Mouse (Mus musculus) heart, postnatal 4 days (tissue): ENCODE measurements around the gene Adgrv1. TPM values are rescaled to one million over a fixed set of nuclear protein-coding genes. Genes with fewer than 3 reads are reported as not detected.
A peak's percentile ranks its signal among the peaks of the same experiment; 100 is the strongest.

Experiments used
- DNase-seq: peaks from one replicate; pipeline ENCODE4 v3.0.0; 2021
- total RNA-seq, 2 experiments: library from RNA; stranded (reverse); gene quantifications; 2 replicates each; pipeline ENCODE4 v1.2.3; 2021

Adgrv1 gene
- total RNA-seq, 2 experiments from 2014 or later: 1.5 to 2.0 TPM

- no peak for DNase-seq
Measured at GRCm38 (mm10) chr13:81135953-81136352, 497.0 kb downstream of the Adgrv1 start.

GRCm38 (mm10) chr13:81134412-81134811 is 498.5 kb downstream of the Adgrv1 start:
- no peak for DNase-seq

- no peak for DNase-seq
Measured at GRCm38 (mm10) chr13:81133336-81133735, 499.6 kb downstream of the Adgrv1 start.

GRCm38 (mm10) chr13:81132691-81133090 is 500.3 kb downstream of the Adgrv1 start:
- DNase-seq: no peak

GRCm38 (mm10) chr13:81131860-81132259 is 501.1 kb downstream of the Adgrv1 start:
- peak; percentile 41 for DNase-seq

GRCm38 (mm10) chr13:81130742-81131524 is 502.0 kb downstream of the Adgrv1 start:
- DNase-seq: no peak

GRCm38 (mm10) chr13:81125846-81126245 is 507.1 kb downstream of the Adgrv1 start:
- no peak for DNase-seq

- no peak for DNase-seq
Measured at GRCm38 (mm10) chr13:81122238-81122637, 510.7 kb downstream of the Adgrv1 start.

GRCm38 (mm10) chr13:81110479-81110878 is 522.5 kb downstream of the Adgrv1 start:
- no peak for DNase-seq

- no peak for DNase-seq
Measured at GRCm38 (mm10) chr13:81109676-81110075, 523.3 kb downstream of the Adgrv1 start.

GRCm38 (mm10) chr13:81108526-81109302 is 524.2 kb downstream of the Adgrv1 start:
- no peak for DNase-seq

- no peak for DNase-seq
Measured at GRCm38 (mm10) chr13:81107436-81107835, 525.5 kb downstream of the Adgrv1 start.

GRCm38 (mm10) chr13:81103794-81104193 is 529.2 kb downstream of the Adgrv1 start:
- DNase-seq: peak; percentile 87

GRCm38 (mm10) chr13:81096424-81096823 is 536.5 kb downstream of the Adgrv1 start:
- DNase-seq: no peak

- no peak for DNase-seq
Measured at GRCm38 (mm10) chr13:81094513-81094912, 538.4 kb downstream of the Adgrv1 start.

GRCm38 (mm10) chr13:81090051-81090836 is 542.7 kb downstream of the Adgrv1 start:
- no peak for DNase-seq

- no peak for DNase-seq
Measured at GRCm38 (mm10) chr13:81086969-81087682, 545.8 kb downstream of the Adgrv1 start.

GRCm38 (mm10) chr13:81072214-81072613 is 560.7 kb downstream of the Adgrv1 start:
- DNase-seq: no peak

- no peak for DNase-seq
Measured at GRCm38 (mm10) chr13:81051448-81051847, 581.5 kb downstream of the Adgrv1 start.

GRCm38 (mm10) chr13:81050911-81051310 is 582.0 kb downstream of the Adgrv1 start:
- no peak for DNase-seq

- no peak for DNase-seq
Measured at GRCm38 (mm10) chr13:81045345-81045744, 587.6 kb downstream of the Adgrv1 start.
